Mouse (Mus musculus): ENCODE results near the gene Abce1.

GRCm38 (mm10) chr8:79680555-79680954 is 31.0 kb downstream of the Abce1 start:
- no peak for TF ChIP-seq CTCF (IDR thresholded peaks at IDR 0.05)
- no peak for TF ChIP-seq EP300 (IDR thresholded peaks at IDR 0.05)
